Mouse (Mus musculus) MEL (cell line): ENCODE data around the gene Dnajb3. TPM values are rescaled to one million over a fixed set of nuclear protein-coding genes. Genes with fewer than 3 reads are reported as not detected.

ENCODE experiments used
- DNase-seq: peaks from one replicate; pipeline ENCODE4 v3.0.0; 2011; ENCODE audit warnings: low read depth, low spot score
- H3K27ac ChIP-seq: 2 replicates; pipeline ENCODE4 v1.5.1; 2012; ENCODE audit warnings: low read depth, mild to moderate bottlenecking, control low read depth, low read length, moderate library complexity; ENCODE audit not compliant: control insufficient read depth
- H3K27me3 ChIP-seq, 2 experiments: fragments of 150-350 bp in 1 of 2; sonication (generic) in 1 of 2; 2 replicates each; pipeline ENCODE4 v1.6.1; 2012; ENCODE audit warnings: low read length in 2 of 2, mild to moderate bottlenecking in 2 of 2, improper control_type of control experiment in 1 of 2, moderate library complexity in 1 of 2; ENCODE audit not compliant: insufficient read depth in 2 of 2, control insufficient read depth in 1 of 2
- H3K36me3 ChIP-seq, 2 experiments: 2 replicates each; pipeline ENCODE4 v1.6.1; 2012 to 2014; ENCODE audit warnings: low read length in 2 of 2, improper control_type of control experiment in 1 of 2, inconsistent platforms in 1 of 2, mild to moderate bottlenecking in 1 of 2; ENCODE audit not compliant: insufficient read depth in 2 of 2, control insufficient read depth in 1 of 2
- H3K4me1 ChIP-seq, 2 experiments: fragments of 150-350 bp in 1 of 2; sonication (generic) in 1 of 2; 2 replicates each; pipeline ENCODE4 v1.6.1; 2012; ENCODE audit warnings: low read length in 2 of 2, improper control_type of control experiment in 1 of 2, mild to moderate bottlenecking in 1 of 2; ENCODE audit not compliant: insufficient read depth in 2 of 2, control insufficient read depth in 1 of 2
- H3K4me3 ChIP-seq, 2 experiments: fragments of 150-350 bp in 1 of 2; sonication (generic) in 1 of 2; 2 replicates each; pipeline ENCODE4 v1.5.1; 2012; ENCODE audit warnings: low read depth in 2 of 2, low read length in 2 of 2, mild to moderate bottlenecking in 2 of 2, moderate library complexity in 2 of 2, control low read depth in 1 of 2, improper control_type of control experiment in 1 of 2; ENCODE audit not compliant: control insufficient read depth in 1 of 2, insufficient read depth in 1 of 2
- H3K79me2 ChIP-seq: 2 replicates; pipeline ENCODE4 v1.6.1; 2012; ENCODE audit warnings: mild to moderate bottlenecking, low read length, moderate library complexity; ENCODE audit not compliant: control insufficient read depth, poor library complexity, insufficient read depth
- H3K9ac ChIP-seq: 2 replicates; pipeline ENCODE4 v1.6.1; 2012; ENCODE audit warnings: low read depth, mild to moderate bottlenecking, control low read depth, low read length, moderate library complexity; ENCODE audit not compliant: control insufficient read depth, poor library complexity, severe bottlenecking
- H3K9me3 ChIP-seq: fragments of 150-350 bp; sonication (generic); replicated peaks from 2 replicates; pipeline ENCODE4 v1.6.1; 2012; ENCODE audit warnings: mild to moderate bottlenecking, low read length, improper control_type of control experiment, moderate library complexity; ENCODE audit not compliant: insufficient read depth
- CTCF ChIP-seq, 3 experiments: IDR thresholded peaks in 2 of 3; conservative IDR thresholded peaks in 1 of 3; 2 replicates each; pipeline ENCODE4 v1.5.1; 2011 to 2012; ENCODE audit warnings: low read length in 3 of 3, low read depth in 2 of 3, mild to moderate bottlenecking in 2 of 3, improper control_type of control experiment in 1 of 3, inconsistent platforms in 1 of 3, mixed read lengths in 1 of 3, moderate library complexity in 1 of 3; ENCODE audit not compliant: control insufficient read depth in 1 of 3, insufficient read depth in 1 of 3, poor library complexity in 1 of 3, severe bottlenecking in 1 of 3
- ETS1 ChIP-seq: IDR thresholded peaks from 2 replicates; pipeline ENCODE4 v1.6.1; 2012; ENCODE audit warnings: low read depth, mild to moderate bottlenecking, inconsistent platforms, low read length, improper control_type of control experiment, moderate library complexity
- HCFC1 ChIP-seq: IDR thresholded peaks from 2 replicates; pipeline ENCODE4 v1.6.1; 2012; ENCODE audit warnings: low read depth, mild to moderate bottlenecking, inconsistent platforms, low read length, improper control_type of control experiment, moderate library complexity
- JUND ChIP-seq: IDR thresholded peaks from 2 replicates; pipeline ENCODE4 v1.6.1; 2011; ENCODE audit warnings: low read depth, mild to moderate bottlenecking, improper control_type of control experiment, low read length
- KAT2A ChIP-seq: conservative IDR thresholded peaks from 2 replicates; pipeline ENCODE4 v1.6.1; 2012; ENCODE audit warnings: low read depth, low read length, improper control_type of control experiment, inconsistent platforms
- MAX ChIP-seq: IDR thresholded peaks from 2 replicates; pipeline ENCODE4 v1.6.1; 2011; ENCODE audit warnings: low read length, improper control_type of control experiment
- MAZ ChIP-seq: IDR thresholded peaks from 2 replicates; pipeline ENCODE4 v1.6.1; 2012; ENCODE audit warnings: low read depth, mild to moderate bottlenecking, inconsistent platforms, low read length, improper control_type of control experiment
- MEF2A ChIP-seq: IDR thresholded peaks from 2 replicates; pipeline ENCODE4 v1.6.1; 2014; ENCODE audit warnings: low read depth, mild to moderate bottlenecking, inconsistent platforms, low read length, improper control_type of control experiment; ENCODE audit not compliant: poor library complexity, insufficient replicate concordance, severe bottlenecking; ENCODE audit errors: extremely low read depth
- NELFE ChIP-seq: IDR thresholded peaks from 2 replicates; pipeline ENCODE4 v1.6.1; 2011; ENCODE audit warnings: low read depth, low read length, improper control_type of control experiment
- NRF1 ChIP-seq: IDR thresholded peaks from 2 replicates; pipeline ENCODE4 v1.6.1; 2014; ENCODE audit warnings: low read depth, mild to moderate bottlenecking, inconsistent platforms, low read length, improper control_type of control experiment, moderate library complexity; ENCODE audit not compliant: poor library complexity, insufficient read depth, severe bottlenecking
- POLR2AphosphoS5 ChIP-seq: IDR thresholded peaks from 2 replicates; pipeline ENCODE4 v1.6.1; 2012; ENCODE audit warnings: low read depth, borderline replicate concordance, mild to moderate bottlenecking, inconsistent platforms, low read length, moderate library complexity, mixed read lengths
- RAD21 ChIP-seq: IDR thresholded peaks from 2 replicates; pipeline ENCODE4 v1.6.1; 2011; ENCODE audit warnings: mild to moderate bottlenecking, low read depth, low read length, improper control_type of control experiment
- RCOR1 ChIP-seq: IDR thresholded peaks from 2 replicates; pipeline ENCODE4 v1.6.1; 2012; ENCODE audit warnings: low read depth, mild to moderate bottlenecking, inconsistent platforms, low read length, improper control_type of control experiment
- SMC3 ChIP-seq: IDR thresholded peaks from 2 replicates; pipeline ENCODE4 v1.6.1; 2011; ENCODE audit warnings: low read depth, low read length, improper control_type of control experiment
- TBP ChIP-seq: IDR thresholded peaks from 2 replicates; pipeline ENCODE4 v1.8.0; 2011; ENCODE audit warnings: low read depth, low read length, improper control_type of control experiment
- UBTF ChIP-seq: IDR thresholded peaks from 2 replicates; pipeline ENCODE4 v1.6.1; 2012; ENCODE audit warnings: low read depth, mild to moderate bottlenecking, inconsistent platforms, low read length, improper control_type of control experiment, moderate library complexity, borderline replicate concordance; ENCODE audit not compliant: insufficient read depth
- ZKSCAN1 ChIP-seq: IDR thresholded peaks from 2 replicates; pipeline ENCODE4 v1.6.1; 2012; ENCODE audit warnings: low read depth, mild to moderate bottlenecking, inconsistent platforms, low read length, improper control_type of control experiment, moderate library complexity
- polyA plus RNA-seq, 2 experiments: library from polyadenylated mRNA; stranded (reverse) in 1 of 2; unstranded in 1 of 2; fragments of >175 nt in 1 of 2; fragments of >200 nt in 1 of 2; gene quantifications; 2 replicates each; pipeline versions ENCODE4 v1.2.1 to v1.2.4; 2012; ENCODE audit warnings: low replicate concordance in 2 of 2, low read depth in 1 of 2; ENCODE audit not compliant: insufficient read length in 2 of 2, insufficient read depth in 1 of 2, missing spikeins in 1 of 2
- total RNA-seq: library from RNA; depleted of rRNA; stranded (reverse); fragments of 300-350 nt; gene quantifications from 2 replicates; pipeline ENCODE4 v1.2.3, GENCODE M21; 2012

The Dnajb3 gene
- total and polyA plus RNA-seq, 3 experiments, result not detected

DNA sequence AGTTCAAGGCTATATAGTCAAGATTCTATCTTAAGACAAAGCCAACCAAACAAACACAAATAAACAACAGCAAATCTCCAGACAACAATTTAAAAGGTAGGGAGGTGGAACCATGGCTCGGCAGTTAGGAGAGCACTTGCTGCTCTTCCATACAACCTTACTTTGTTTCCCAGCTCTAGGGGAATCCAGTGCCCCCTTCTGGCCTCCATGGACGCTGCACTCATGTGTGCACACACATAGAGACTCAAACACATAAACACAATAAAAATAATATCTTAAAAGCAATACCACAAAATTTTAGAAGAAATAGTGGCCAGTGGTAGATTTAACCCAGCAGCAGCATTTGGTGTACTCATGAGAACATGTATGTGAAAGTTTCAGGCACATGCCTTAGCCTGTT lies 11.6 kb upstream of the Dnajb3 start:
- Histone ChIP-seq H3K36me3 (no peaks in the 10 kb centered on the region), H3K79me2 (no peaks in the 10 kb centered on the region), H3K27ac (no peak overlapping the region), H3K4me3 (no peak overlapping the region), H3K9me3 (no peaks in the 10 kb centered on the region), H3K4me1 (no peaks in the 10 kb centered on the region), H3K27me3 (no peaks in the 10 kb centered on the region), H3K9ac (no peak overlapping the region)
- TF ChIP-seq CTCF (IDR thresholded peaks at IDR 0.05 in 2 of 3, conservative IDR thresholded peaks at IDR 0.05 in 1 of 3; ENCODE audit: control insufficient read depth in 1 of 3, insufficient read depth in 1 of 3, low read depth in 2 of 3, low read length in 3 of 3, poor library complexity in 1 of 3, severe bottlenecking in 1 of 3) (peak in 2 of 3 experiments; percentile 28 to 31; a peak in 3 of 6 replicates), ZKSCAN1 (no peak), UBTF (no peak)
- DNase-seq, result peak; percentile 19

DNA sequence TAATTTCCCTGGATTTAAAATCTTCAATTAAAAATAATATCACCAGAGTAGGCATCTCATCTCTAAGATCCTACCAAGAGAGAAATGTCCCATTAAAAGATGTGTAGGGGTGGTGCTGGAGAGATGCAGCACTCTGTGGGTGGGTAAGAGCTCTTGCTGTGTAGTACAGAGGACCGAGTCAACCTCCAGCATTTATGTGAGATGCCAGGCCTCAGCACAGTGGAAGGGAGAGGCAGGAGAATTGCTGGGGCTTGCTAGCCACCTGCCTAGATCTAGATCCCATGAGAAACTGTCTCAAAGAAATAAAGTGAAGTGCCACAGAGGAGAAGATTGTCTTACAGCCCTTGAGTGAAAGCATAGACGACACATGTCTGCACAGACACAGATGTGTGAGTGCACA lies 11.0 kb upstream of the Dnajb3 start:
- no peak overlapping the region for H3K27ac ChIP-seq
- H3K36me3 ChIP-seq, result no peaks in the 10 kb centered on the region
- no peak overlapping the region for H3K9ac ChIP-seq
- H3K27me3 ChIP-seq, result no peaks in the 10 kb centered on the region
- peak; percentile 4 for DNase-seq
- no peaks in the 10 kb centered on the region for H3K9me3 ChIP-seq
- no peaks in the 10 kb centered on the region for H3K4me1 ChIP-seq
- TF ChIP-seq MAX (no peak), ETS1 (no peak), NELFE (no peak), SMC3 (no peak), POLR2AphosphoS5 (no peak), HCFC1 (no peak), MAZ (no peak), KAT2A (no peak), RAD21 (no peak), NRF1 (no peak), MEF2A (no peak), TBP (no peak), RCOR1 (no peak), JUND (no peak)
- no peaks in the 10 kb centered on the region for H3K79me2 ChIP-seq
- H3K4me3 ChIP-seq, result no peak overlapping the region
